ENCODE assay signal across 23 mouse cellular contexts in genomic region chr14:121733694-121734093, GRCm38 (mm10).
DNase-seq lines count a peak whose midpoint lies in the region; ATAC-seq and TF ChIP-seq lines count a peak whose summit lies in the region.
"Had no signal": no experiment of that assay in that cellular context is flagged by ENCODE, and none has a peak within 500 bp of the region (broad histone marks: within the 10 kb centered on the region; RNA-seq: fewer than 3 reads in every experiment).

No protein-coding gene starts in this region.

- no peaks in the 10 kb centered on the region for H3K27me3 ChIP-seq in hindbrain, embryonic 15.5 days
- H3K27me3 ChIP-seq in hindbrain, embryonic 11.5 days (ENCODE audit: control insufficient read depth, insufficient read depth, low read length), result no peaks in the 10 kb centered on the region
- H3K27me3 ChIP-seq in midbrain, embryonic 16.5 days (ENCODE audit: control insufficient read depth, insufficient read depth, low read depth, low read length), result no peaks in the 10 kb centered on the region
- no peaks in the 10 kb centered on the region for H3K27me3 ChIP-seq in midbrain, embryonic 14.5 days (ENCODE audit: control insufficient read depth, insufficient read depth, low read length)
- H3K27me3 ChIP-seq in CH12.LX (replicated peaks), result no peaks in the 10 kb centered on the region
- H3K27me3 ChIP-seq: embryonic facial prominence, embryonic 12.5 days; Patski had no signal

- no peak overlapping the region for H3K4me3 ChIP-seq in hindbrain, embryonic 15.5 days
- no peak overlapping the region for H3K4me3 ChIP-seq in hindbrain, embryonic 11.5 days (ENCODE audit: low read depth, low read length)
- peak overlapping the region; percentile 37 for H3K4me3 ChIP-seq in layer of hippocampus, adult 2 months
- H3K4me3 ChIP-seq in midbrain, embryonic 16.5 days (ENCODE audit: low read depth, low read length), result no peak overlapping the region
- no peak overlapping the region for H3K4me3 ChIP-seq in midbrain, embryonic 14.5 days (replicated peaks; ENCODE audit: low read depth, low read length)
- H3K4me3 ChIP-seq in CH12.LX (replicated peaks in 1 of 3; ENCODE audit: low read depth in 2 of 3, low read length in 2 of 3, poor library complexity in 1 of 3), result peak overlapping the region in 2 of 3 experiments; percentile 13 to 34
- H3K4me3 ChIP-seq: embryonic facial prominence, embryonic 10.5 days; embryonic facial prominence, embryonic 12.5 days had no signal

- ATAC-seq in hindbrain, embryonic 15.5 days (ENCODE audit: low FRiP score, low read depth), result no peak
- no peak for ATAC-seq in hindbrain, embryonic 11.5 days (ENCODE audit: low FRiP score)
- ATAC-seq in midbrain, embryonic 16.5 days, result no peak
- no peak for ATAC-seq in midbrain, embryonic 14.5 days (ENCODE audit: low FRiP score, low TSS enrichment)
- ATAC-seq: activated CD4-positive, CD25-positive, alpha-beta regulatory T cell, adult 4 months; forebrain, embryonic 14.5 days; forebrain, embryonic 16.5 days; Patski had no signal

- no peak for TF ChIP-seq EP300 in CH12.LX (IDR thresholded peaks at IDR 0.05; ENCODE audit: low read length)

- dilution Hi-C loops in CH12.LX (cut with MboI; ENCODE audit: extremely low pct_ligation_motif_present, extremely low pct_unique_long_range_greater_than_20kb, low sequenced_read_pairs), result no loop called here

- H3K27ac ChIP-seq in hindbrain, embryonic 15.5 days (replicated peaks), result no peak overlapping the region
- no peak overlapping the region for H3K27ac ChIP-seq in hindbrain, embryonic 11.5 days (ENCODE audit: low read depth, low read length)
- H3K27ac ChIP-seq in layer of hippocampus, adult 2 months, result no peak overlapping the region
- no peak overlapping the region for H3K27ac ChIP-seq in midbrain, embryonic 16.5 days (ENCODE audit: low read length)
- no peak overlapping the region for H3K27ac ChIP-seq in midbrain, embryonic 14.5 days (replicated peaks; ENCODE audit: low read depth, low read length)
- no peak overlapping the region for H3K27ac ChIP-seq in CH12.LX (ENCODE audit: insufficient read depth, low read depth)
- H3K27ac ChIP-seq: embryonic facial prominence, embryonic 10.5 days; embryonic facial prominence, embryonic 12.5 days had no signal

- no peaks in the 10 kb centered on the region for H3K36me3 ChIP-seq in hindbrain, embryonic 15.5 days
- H3K36me3 ChIP-seq in hindbrain, embryonic 11.5 days (ENCODE audit: control insufficient read depth, insufficient read depth, low read length), result no peaks in the 10 kb centered on the region
- no peaks in the 10 kb centered on the region for H3K36me3 ChIP-seq in midbrain, embryonic 16.5 days (ENCODE audit: control insufficient read depth, insufficient read depth, low read length)
- H3K36me3 ChIP-seq in midbrain, embryonic 14.5 days (ENCODE audit: control insufficient read depth, insufficient read depth, low read length), result no peaks in the 10 kb centered on the region
- H3K36me3 ChIP-seq in CH12.LX (replicated peaks in 1 of 2; ENCODE audit: control insufficient read depth in 1 of 2, insufficient read depth in 1 of 2, low read length in 1 of 2), result peaks cover 0 to 1% of the 10 kb centered on the region in 2 experiments
- H3K36me3 ChIP-seq: embryonic facial prominence, embryonic 10.5 days; embryonic facial prominence, embryonic 12.5 days; G1E had no signal

- no peaks in the 10 kb centered on the region for H3K9me3 ChIP-seq in hindbrain, embryonic 15.5 days
- no peaks in the 10 kb centered on the region for H3K9me3 ChIP-seq in hindbrain, embryonic 11.5 days (ENCODE audit: control insufficient read depth, low read length)
- H3K9me3 ChIP-seq in midbrain, embryonic 16.5 days (replicated peaks; ENCODE audit: control insufficient read depth, low read length, poor library complexity, severe bottlenecking), result no peaks in the 10 kb centered on the region
- no peaks in the 10 kb centered on the region for H3K9me3 ChIP-seq in midbrain, embryonic 14.5 days (ENCODE audit: control insufficient read depth, low read length)
- no peaks in the 10 kb centered on the region for H3K9me3 ChIP-seq in CH12.LX (replicated peaks; ENCODE audit: low read length)
- H3K9me3 ChIP-seq: embryonic facial prominence, embryonic 10.5 days; embryonic facial prominence, embryonic 12.5 days; G1E had no signal

- in situ Hi-C loops in CH12.LX (cut with MboI; ENCODE audit: low pct_ligation_motif_present, low pct_unique_long_range_greater_than_20kb, low sequenced_read_pairs), result no loop called here

- TF ChIP-seq CTCF in layer of hippocampus, adult 2 months (conservative IDR thresholded peaks at IDR 0.05), result no peak
- TF ChIP-seq CTCF in CH12.LX (conservative IDR thresholded peaks at IDR 0.05 in 1 of 2, IDR thresholded peaks at IDR 0.05 in 1 of 2; ENCODE audit: low read depth in 2 of 2, low read length in 2 of 2), result no peak

- H3K9ac ChIP-seq in hindbrain, embryonic 15.5 days, result no peak overlapping the region
- H3K9ac ChIP-seq in hindbrain, embryonic 11.5 days (ENCODE audit: low read depth, low read length), result no peak overlapping the region
- H3K9ac ChIP-seq in midbrain, embryonic 16.5 days (ENCODE audit: low read depth, low read length), result no peak overlapping the region
- no peak overlapping the region for H3K9ac ChIP-seq in midbrain, embryonic 14.5 days (replicated peaks; ENCODE audit: low read length)
- H3K9ac ChIP-seq in CH12.LX (ENCODE audit: insufficient read depth, low read depth), result no peak overlapping the region
- H3K9ac ChIP-seq: embryonic facial prominence, embryonic 12.5 days had no signal

- 96% methylated on average over 12 of the region's 12 CpGs for WGBS in hindbrain, embryonic 15.5 days
- 94% methylated on average over 12 of the region's 12 CpGs for WGBS in hindbrain, embryonic 11.5 days
- 96% methylated on average over 12 of the region's 12 CpGs for WGBS in midbrain, embryonic 16.5 days
- 94% methylated on average over 12 of the region's 12 CpGs for WGBS in midbrain, embryonic 14.5 days

- 0 out of 2 replicates have a peak overlapping the region, but pooled peaks have one; percentile 14 for H3K4me2 ChIP-seq in hindbrain, embryonic 15.5 days
- no peak overlapping the region for H3K4me2 ChIP-seq in hindbrain, embryonic 11.5 days (replicated peaks; ENCODE audit: low read depth, low read length)
- peak overlapping the region; percentile 19; the same call in 1 of the 2 replicates for H3K4me2 ChIP-seq in midbrain, embryonic 16.5 days (ENCODE audit: low read length)
- no peak overlapping the region for H3K4me2 ChIP-seq in midbrain, embryonic 14.5 days (ENCODE audit: low read length)
- peak overlapping the region; percentile 24; the same call in 1 of the 2 replicates for H3K4me2 ChIP-seq in CH12.LX (ENCODE audit: insufficient read depth, low read depth, poor library complexity, severe bottlenecking)
- H3K4me2 ChIP-seq: embryonic facial prominence, embryonic 12.5 days had no signal

- TF ChIP-seq POLR2A in CH12.LX (IDR thresholded peaks at IDR 0.05; ENCODE audit: low read depth, low read length), result no peak

- DNase-seq in hindbrain, embryonic 11.5 days (ENCODE audit: low spot score), result no peak
- no peak for DNase-seq in layer of hippocampus, adult 2 months (ENCODE audit: low spot score in 2 of 2)
- no peak for DNase-seq in layer of hippocampus, adult 11-12 months (ENCODE audit: low spot score)
- no peak for DNase-seq in midbrain, embryonic 14.5 days
- no peak for DNase-seq in CH12.LX (ENCODE audit: extremely low read depth)
- DNase-seq in ovary, postnatal 36 days (ENCODE audit: low spot score), result no peak
- DNase-seq: adrenal gland, adult 8-10 months; adrenal gland, postnatal 14 days; adrenal gland, postnatal 36 days; cerebellum, adult 11-12 months; cerebellum, adult 2 months; cerebellum, adult 9-10 months; cerebellum, postnatal 10 days; cerebellum, postnatal 25 days had no signal

- no peak for TF ChIP-seq RAD21 in CH12.LX (IDR thresholded peaks at IDR 0.05; ENCODE audit: low read depth, low read length)

- no peaks in the 10 kb centered on the region for H3K79me2 ChIP-seq in CH12.LX (replicated peaks; ENCODE audit: control insufficient read depth, extremely low read depth, insufficient read depth, poor library complexity, severe bottlenecking)

- peaks cover 16% of the 10 kb centered on the region for H3K4me1 ChIP-seq in hindbrain, embryonic 15.5 days (replicated peaks)
- H3K4me1 ChIP-seq in hindbrain, embryonic 11.5 days (replicated peaks; ENCODE audit: control insufficient read depth, insufficient read depth, low read length), result no peaks in the 10 kb centered on the region
- H3K4me1 ChIP-seq in midbrain, embryonic 16.5 days (ENCODE audit: control insufficient read depth, insufficient read depth, low read length), result peaks cover 23% of the 10 kb centered on the region
- peaks cover 9% of the 10 kb centered on the region; the same call in 1 of the 2 replicates for H3K4me1 ChIP-seq in midbrain, embryonic 14.5 days (ENCODE audit: control insufficient read depth, insufficient read depth, low read length)
- peaks cover 15 to 47% of the 10 kb centered on the region in 2 experiments for H3K4me1 ChIP-seq in CH12.LX (ENCODE audit: control insufficient read depth in 1 of 2, insufficient read depth in 2 of 2)

TF ChIP-seq in CH12.LX, 34 proteins besides CTCF, POLR2A, EP300 and RAD21:
- TF ChIP-seq ZNF384 (IDR thresholded peaks at IDR 0.05; ENCODE audit: low read depth, low read length), result no peak
- peak; percentile 55; the same call in 1 of the 2 replicates for TF ChIP-seq MAX (IDR thresholded peaks at IDR 0.05; ENCODE audit: low read length)
- no peak for TF ChIP-seq MXI1 (IDR thresholded peaks at IDR 0.05; ENCODE audit: low read depth, low read length)
- TF ChIP-seq SIN3A (IDR thresholded peaks at IDR 0.05; ENCODE audit: low read length), result peak; percentile 29; the same call in 1 of the 2 replicates
- TF ChIP-seq BHLHE40 (IDR thresholded peaks at IDR 0.05; ENCODE audit: low read depth, low read length), result peak; percentile 96
- TF ChIP-seq NRF1 (IDR thresholded peaks at IDR 0.05; ENCODE audit: low read depth, low read length), result peak; percentile 11; the same call in 1 of the 2 replicates
- TF ChIP-seq MYC (IDR thresholded peaks at IDR 0.05; ENCODE audit: low read depth, low read length), result 0 out of 2 replicates have a peak, but pooled peaks have one; percentile 39
- no peak for TF ChIP-seq CHD2 (IDR thresholded peaks at IDR 0.05; ENCODE audit: low read length)
- peak; percentile 60 for TF ChIP-seq ELF1 (IDR thresholded peaks at IDR 0.05; ENCODE audit: low read depth, low read length)

Comparison
In these comparisons a context has a peak if more than half of its experiments do, and no peak if none do; other contexts are left out.
1. H3K4me2 ChIP-seq: peak in hindbrain, embryonic 15.5 days (single experiment), midbrain, embryonic 16.5 days (single experiment) and CH12.LX (single experiment); none in hindbrain, embryonic 11.5 days (single experiment) and midbrain, embryonic 14.5 days (single experiment).
2. H3K4me3 ChIP-seq: peak in layer of hippocampus, adult 2 months (single experiment) and CH12.LX (2 of 3); none in hindbrain, embryonic 15.5 days (single experiment), hindbrain, embryonic 11.5 days (single experiment), midbrain, embryonic 16.5 days (single experiment) and midbrain, embryonic 14.5 days (single experiment).